Mouse (Mus musculus): ENCODE measurements around the gene Dedd. TPM values are rescaled to one million over a fixed set of nuclear protein-coding genes. Genes with fewer than 3 reads are reported as not detected.

Gene Dedd
- polyA plus RNA-seq, 1 experiment from 2014 or later: 45.1 TPM

- DNase-seq (ENCODE audit: low spot score, missing footprints): no peak
- 73% methylated on average over 7 of the region's 7 CpGs for WGBS
- H3K36me3 ChIP-seq (ENCODE audit: control insufficient read depth, insufficient read depth, low read length): no peaks in the 10 kb centered on the region
- no peak overlapping the region for H3K4me3 ChIP-seq (ENCODE audit: low read depth, low read length)
- ATAC-seq (ENCODE audit: low FRiP score): no peak
- H3K4me1 ChIP-seq (ENCODE audit: control insufficient read depth, insufficient read depth, low read length): no peaks in the 10 kb centered on the region; the same call in 1 of the 2 replicates
- H3K27ac ChIP-seq (ENCODE audit: low read depth, low read length): no peak overlapping the region
- no peaks in the 10 kb centered on the region for H3K27me3 ChIP-seq (ENCODE audit: control insufficient read depth, insufficient read depth, low read length)
- no peak overlapping the region for H3K4me2 ChIP-seq
- H3K9me3 ChIP-seq (ENCODE audit: control insufficient read depth, low read length): no peaks in the 10 kb centered on the region
- H3K9ac ChIP-seq (ENCODE audit: low read length): no peak overlapping the region
Measured at GRCm38 (mm10) chr1:171365934-171366333, 37.0 kb downstream of the Dedd start.

DNA sequence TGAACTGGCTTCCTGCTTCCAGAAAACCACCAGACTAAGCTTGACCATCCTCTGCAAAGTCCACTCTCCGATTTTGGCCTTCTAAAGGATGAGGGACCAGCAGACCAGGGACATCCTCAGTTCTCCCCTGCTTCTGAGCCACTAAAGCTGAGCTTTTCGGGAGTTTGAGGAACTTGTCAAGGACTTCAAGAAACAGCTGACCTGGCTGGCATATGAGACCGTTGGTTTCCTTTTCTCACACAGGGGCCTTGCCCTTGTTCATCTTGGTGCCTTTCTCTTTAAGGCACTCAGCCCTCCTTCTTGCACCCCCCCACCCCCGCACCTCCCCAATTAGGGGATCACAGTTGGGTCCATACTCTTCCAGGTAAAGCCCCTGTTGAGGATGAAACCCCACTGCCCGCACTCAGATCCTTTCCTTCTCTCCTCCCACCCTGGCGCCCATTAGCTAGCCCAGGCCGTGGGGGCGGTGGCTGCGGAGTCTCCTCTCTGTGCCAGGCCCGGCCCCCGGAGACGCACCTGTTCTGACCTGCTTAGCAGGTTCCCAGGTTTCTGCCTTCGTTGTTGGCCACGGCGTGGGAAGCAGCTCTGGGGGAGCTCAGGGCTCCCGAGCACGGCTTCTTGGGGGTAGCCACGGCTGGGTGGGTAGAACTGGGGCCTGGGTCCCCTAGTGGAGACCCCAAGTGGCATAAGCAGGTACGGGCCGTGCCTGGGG lies 41.1 kb downstream of the Dedd start, which contains the start of gene Nectin4:
Gene Nectin4, plus strand, starts transcription at position 255 of the 712 bp plus-strand sequence.
- Histone ChIP-seq H3K4me2 (no peak within 1 kb of the TSS), H3K4me1 (ENCODE audit: control insufficient read depth, insufficient read depth, low read length) (peaks cover 8% of the 10 kb centered on the region), H3K4me3 (ENCODE audit: low read depth, low read length) (no peak within 1 kb of the TSS), H3K36me3 (ENCODE audit: control insufficient read depth, insufficient read depth, low read length) (no peaks in the 10 kb centered on the region), H3K27ac (ENCODE audit: low read depth, low read length) (no peak within 1 kb of the TSS), H3K9me3 (ENCODE audit: control insufficient read depth, low read length) (no peaks in the 10 kb centered on the region), H3K9ac (ENCODE audit: low read length) (no peak within 1 kb of the TSS), H3K27me3 (ENCODE audit: control insufficient read depth, insufficient read depth, low read length) (no peaks in the 10 kb centered on the region)
- no peak for ATAC-seq (ENCODE audit: low FRiP score)
- WGBS: 42% methylated on average over 20 of the region's 20 CpGs
- DNase-seq (ENCODE audit: low spot score, missing footprints): peak; percentile 64

DNA sequence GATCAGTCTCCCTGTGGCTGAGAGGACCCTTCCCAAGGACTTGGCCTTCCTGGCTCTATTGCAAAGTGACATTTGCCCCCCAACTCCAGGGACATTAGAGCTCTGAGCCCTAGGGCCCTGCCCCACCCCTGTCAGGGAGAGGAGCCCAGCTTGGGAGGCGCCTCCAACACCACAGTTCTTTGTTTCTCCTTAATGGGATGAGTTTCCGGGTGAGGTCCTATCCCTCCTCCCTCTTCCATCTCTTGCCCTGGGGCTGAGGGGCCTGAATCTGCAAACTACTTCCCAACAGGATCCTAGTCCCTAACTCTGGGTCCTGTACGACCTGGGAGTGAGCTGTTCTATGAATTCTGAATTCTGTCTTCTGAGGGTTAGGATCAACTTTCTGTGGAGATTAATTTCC lies 43.9 kb downstream of the Dedd start:
- ATAC-seq (ENCODE audit: low FRiP score) (no peak), DNase-seq (ENCODE audit: low spot score, missing footprints) (peak; percentile 49)
- no peaks in the 10 kb centered on the region for H3K27me3 ChIP-seq (ENCODE audit: control insufficient read depth, insufficient read depth, low read length)
- H3K4me1 ChIP-seq (ENCODE audit: control insufficient read depth, insufficient read depth, low read length): peaks cover 8% of the 10 kb centered on the region
- no peak overlapping the region for H3K9ac ChIP-seq (ENCODE audit: low read length)
- no peak overlapping the region for H3K4me3 ChIP-seq (ENCODE audit: low read depth, low read length)
- H3K27ac ChIP-seq (ENCODE audit: low read depth, low read length): no peak overlapping the region
- H3K36me3 ChIP-seq (ENCODE audit: control insufficient read depth, insufficient read depth, low read length): no peaks in the 10 kb centered on the region
- no peaks in the 10 kb centered on the region for H3K9me3 ChIP-seq (ENCODE audit: control insufficient read depth, low read length)
- 40% methylated on average over 3 of the region's 3 CpGs for WGBS
- no peak overlapping the region for H3K4me2 ChIP-seq

GRCm38 (mm10) chr1:171373946-171374345 lies 45.0 kb downstream of the Dedd start:
- Histone ChIP-seq H3K4me2 (no peak overlapping the region), H3K4me3 (ENCODE audit: low read depth, low read length) (no peak overlapping the region), H3K9me3 (ENCODE audit: control insufficient read depth, low read length) (no peaks in the 10 kb centered on the region), H3K36me3 (ENCODE audit: control insufficient read depth, insufficient read depth, low read length) (no peaks in the 10 kb centered on the region), H3K27ac (ENCODE audit: low read depth, low read length) (no peak overlapping the region), H3K27me3 (ENCODE audit: control insufficient read depth, insufficient read depth, low read length) (no peaks in the 10 kb centered on the region), H3K9ac (ENCODE audit: low read length) (peak overlapping the region; percentile 24; the same call in 1 of the 2 replicates), H3K4me1 (ENCODE audit: control insufficient read depth, insufficient read depth, low read length) (peaks cover 8% of the 10 kb centered on the region)
- peak; percentile 91 for DNase-seq (ENCODE audit: low spot score, missing footprints)
- peak; percentile 49; the same call in 1 of the 2 replicates for ATAC-seq (ENCODE audit: low FRiP score)
- 0% methylated on average over 4 of the region's 4 CpGs for WGBS

- H3K27ac ChIP-seq (ENCODE audit: low read depth, low read length): no peak overlapping the region
Measured at GRCm38 (mm10) chr1:171375646-171376097, 46.7 kb downstream of the Dedd start.

GRCm38 (mm10) chr1:171378298-171378697 lies 49.4 kb downstream of the Dedd start:
- WGBS: 82% methylated on average over 6 of the region's 6 CpGs
- ATAC-seq (ENCODE audit: low FRiP score) (no peak), DNase-seq (ENCODE audit: low spot score, missing footprints) (peak; percentile 23)

More at GRCm38 (mm10) chr1:171375646-171376097, 46.7 kb downstream of the Dedd start:
- H3K27me3 ChIP-seq (ENCODE audit: control insufficient read depth, insufficient read depth, low read length): peaks cover 1% of the 10 kb centered on the region; the same call in 1 of the 2 replicates
- H3K4me2 ChIP-seq: no peak overlapping the region
- H3K9ac ChIP-seq (ENCODE audit: low read length): no peak overlapping the region
- peaks cover 12% of the 10 kb centered on the region for H3K4me1 ChIP-seq (ENCODE audit: control insufficient read depth, insufficient read depth, low read length)
- no peaks in the 10 kb centered on the region for H3K9me3 ChIP-seq (ENCODE audit: control insufficient read depth, low read length)
- WGBS: 55% methylated on average over 9 of the region's 9 CpGs
- DNase-seq (ENCODE audit: low spot score, missing footprints) (peak; percentile 2), ATAC-seq (ENCODE audit: low FRiP score) (no peak)
- H3K4me3 ChIP-seq (ENCODE audit: low read depth, low read length): no peak overlapping the region
- H3K36me3 ChIP-seq (ENCODE audit: control insufficient read depth, insufficient read depth, low read length): no peaks in the 10 kb centered on the region

GRCm38 (mm10) chr1:171379935-171380599 lies 51.1 kb downstream of the Dedd start:
- ATAC-seq (ENCODE audit: low FRiP score) (peak; percentile 91), DNase-seq (ENCODE audit: low spot score, missing footprints) (peak; percentile 98)
- no peaks in the 10 kb centered on the region for H3K9me3 ChIP-seq (ENCODE audit: control insufficient read depth, low read length)
- H3K4me2 ChIP-seq: peak overlapping the region; percentile 46
- peak overlapping the region; percentile 22 for H3K4me3 ChIP-seq (ENCODE audit: low read depth, low read length)
- H3K9ac ChIP-seq (ENCODE audit: low read length): peak overlapping the region; percentile 40; the same call in 1 of the 2 replicates
- no peaks in the 10 kb centered on the region for H3K36me3 ChIP-seq (ENCODE audit: control insufficient read depth, insufficient read depth, low read length)
- 5% methylated on average over 31 of the region's 31 CpGs for WGBS
- peaks cover 4% of the 10 kb centered on the region; the same call in 1 of the 2 replicates for H3K4me1 ChIP-seq (ENCODE audit: control insufficient read depth, insufficient read depth, low read length)
- H3K27ac ChIP-seq (ENCODE audit: low read depth, low read length): no peak overlapping the region
- peaks cover 2% of the 10 kb centered on the region; the same call in 1 of the 2 replicates for H3K27me3 ChIP-seq (ENCODE audit: control insufficient read depth, insufficient read depth, low read length)

More at GRCm38 (mm10) chr1:171378298-171378697, 49.4 kb downstream of the Dedd start:
- H3K4me2 ChIP-seq: no peak overlapping the region
- peaks cover 2% of the 10 kb centered on the region; the same call in 1 of the 2 replicates for H3K27me3 ChIP-seq (ENCODE audit: control insufficient read depth, insufficient read depth, low read length)
- no peak overlapping the region for H3K27ac ChIP-seq (ENCODE audit: low read depth, low read length)
- H3K36me3 ChIP-seq (ENCODE audit: control insufficient read depth, insufficient read depth, low read length): no peaks in the 10 kb centered on the region
- no peak overlapping the region for H3K4me3 ChIP-seq (ENCODE audit: low read depth, low read length)
- H3K4me1 ChIP-seq (ENCODE audit: control insufficient read depth, insufficient read depth, low read length): peaks cover 12% of the 10 kb centered on the region
- H3K9ac ChIP-seq (ENCODE audit: low read length): no peak overlapping the region
- no peaks in the 10 kb centered on the region for H3K9me3 ChIP-seq (ENCODE audit: control insufficient read depth, low read length)

DNA sequence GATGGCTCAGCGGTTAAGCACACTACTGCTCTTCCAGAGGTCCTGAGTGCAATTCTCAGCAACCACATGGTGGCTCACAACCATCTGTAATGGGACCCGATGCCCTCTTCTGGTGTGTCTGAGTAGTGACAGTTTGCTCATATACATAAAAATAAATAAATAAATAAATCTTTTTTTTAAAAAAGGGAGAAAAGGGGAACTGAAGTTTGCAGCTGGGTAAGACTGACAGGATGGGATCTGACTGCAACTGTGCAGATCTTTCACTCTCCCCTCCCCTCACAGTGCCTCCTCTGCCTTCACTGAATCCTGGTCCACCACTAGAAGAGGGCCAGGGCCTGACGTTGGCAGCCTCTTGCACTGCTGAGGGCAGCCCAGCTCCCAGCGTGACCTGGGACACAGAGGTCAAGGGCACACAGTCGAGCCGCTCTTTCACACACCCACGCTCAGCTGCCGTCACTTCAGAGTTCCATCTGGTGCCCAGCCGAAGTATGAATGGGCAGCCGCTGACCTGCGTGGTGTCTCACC lies 53.2 kb downstream of the Dedd start:
- Histone ChIP-seq H3K4me1 (ENCODE audit: control insufficient read depth, insufficient read depth, low read length) (peaks cover 4% of the 10 kb centered on the region; the same call in 1 of the 2 replicates), H3K27me3 (ENCODE audit: control insufficient read depth, insufficient read depth, low read length) (peaks cover 4% of the 10 kb centered on the region; the same call in 1 of the 2 replicates), H3K4me2 (no peak overlapping the region), H3K9ac (ENCODE audit: low read length) (no peak overlapping the region), H3K27ac (ENCODE audit: low read depth, low read length) (no peak overlapping the region), H3K36me3 (ENCODE audit: control insufficient read depth, insufficient read depth, low read length) (no peaks in the 10 kb centered on the region), H3K4me3 (ENCODE audit: low read depth, low read length) (no peak overlapping the region), H3K9me3 (ENCODE audit: control insufficient read depth, low read length) (no peaks in the 10 kb centered on the region)
- ATAC-seq (ENCODE audit: low FRiP score): no peak
- peak; percentile 17 for DNase-seq (ENCODE audit: low spot score, missing footprints)
- WGBS: 84% methylated on average over 11 of the region's 11 CpGs
